Mouse (Mus musculus) adrenal gland, postnatal 14 days (tissue): ENCODE results near the gene Nlgn3. TPM values are rescaled to one million over a fixed set of nuclear protein-coding genes. Genes with fewer than 3 reads are reported as not detected.
"Not testable (repeated sequence)": the region's sequence is repeated elsewhere in the genome, so short reads cannot be mapped to it uniquely, and the experiment has no call there.

Experiments used
- DNase-seq: peaks from one replicate; pipeline ENCODE4 v3.0.0; 2021; ENCODE audit warnings: mixed read lengths
- total RNA-seq: library from RNA; stranded (reverse); gene quantifications from 2 replicates; pipeline ENCODE4 v1.2.3, GENCODE M21; 2021

Gene Nlgn3
- total RNA-seq, 1 experiment from 2014 or later: 10.6 TPM

GRCm38 (mm10) chrX:101299473-101300426, 782 bp downstream of the Nlgn3 start:
- DNase-seq: peak; percentile 11

- peak; percentile 45 for DNase-seq
Measured at GRCm38 (mm10) chrX:101300427-101301030, 1.6 kb downstream of the Nlgn3 start.

GRCm38 (mm10) chrX:101301654-101302053, 2.7 kb downstream of the Nlgn3 start:
- DNase-seq: no peak

GRCm38 (mm10) chrX:101304646-101305045, 5.7 kb downstream of the Nlgn3 start:
- no peak for DNase-seq

GRCm38 (mm10) chrX:101309299-101309698, 10.3 kb downstream of the Nlgn3 start:
- DNase-seq: no peak

GRCm38 (mm10) chrX:101313625-101314359, 14.8 kb downstream of the Nlgn3 start:
- DNase-seq: no peak

- DNase-seq: no peak
Measured at GRCm38 (mm10) chrX:101319775-101320174, 20.8 kb downstream of the Nlgn3 start.

GRCm38 (mm10) chrX:101325989-101326899, 27.3 kb downstream of the Nlgn3 start:
- DNase-seq: no peak

GRCm38 (mm10) chrX:101329372-101330028, 30.5 kb downstream of the Nlgn3 start:
- DNase-seq: peak; percentile 70

GRCm38 (mm10) chrX:101332031-101332374, 33.0 kb downstream of the Nlgn3 start:
- DNase-seq: no peak

GRCm38 (mm10) chrX:101332375-101333211, 33.6 kb downstream of the Nlgn3 start:
- peak; percentile 89 for DNase-seq

- no peak for DNase-seq
Measured at GRCm38 (mm10) chrX:101334606-101335005, 35.6 kb downstream of the Nlgn3 start.

- DNase-seq: no peak
Measured at GRCm38 (mm10) chrX:101338666-101339065, 39.7 kb downstream of the Nlgn3 start.

- not testable (repeated sequence) for DNase-seq
Measured at GRCm38 (mm10) chrX:101342837-101343236, 43.9 kb downstream of the Nlgn3 start.

GRCm38 (mm10) chrX:101345456-101345855, 46.5 kb downstream of the Nlgn3 start:
- no peak for DNase-seq

GRCm38 (mm10) chrX:101346475-101346874, 47.5 kb downstream of the Nlgn3 start:
- DNase-seq: no peak

GRCm38 (mm10) chrX:101351188-101351587, 52.2 kb downstream of the Nlgn3 start:
- DNase-seq: no peak

- DNase-seq: not testable (repeated sequence)
Measured at GRCm38 (mm10) chrX:101358902-101359301, 59.9 kb downstream of the Nlgn3 start.

- DNase-seq: peak; percentile 13
Measured at GRCm38 (mm10) chrX:101369001-101369400, 70.0 kb downstream of the Nlgn3 start.

GRCm38 (mm10) chrX:101370573-101370972, 71.6 kb downstream of the Nlgn3 start:
- DNase-seq: no peak
